Mouse (Mus musculus): Measurements from ENCODE around the gene Fdps. TPM values are rescaled to one million over a fixed set of nuclear protein-coding genes. Genes with fewer than 3 reads are reported as not detected.

The Fdps gene
- polyA plus RNA-seq, 1 experiment, result 81.3 TPM

DNA sequence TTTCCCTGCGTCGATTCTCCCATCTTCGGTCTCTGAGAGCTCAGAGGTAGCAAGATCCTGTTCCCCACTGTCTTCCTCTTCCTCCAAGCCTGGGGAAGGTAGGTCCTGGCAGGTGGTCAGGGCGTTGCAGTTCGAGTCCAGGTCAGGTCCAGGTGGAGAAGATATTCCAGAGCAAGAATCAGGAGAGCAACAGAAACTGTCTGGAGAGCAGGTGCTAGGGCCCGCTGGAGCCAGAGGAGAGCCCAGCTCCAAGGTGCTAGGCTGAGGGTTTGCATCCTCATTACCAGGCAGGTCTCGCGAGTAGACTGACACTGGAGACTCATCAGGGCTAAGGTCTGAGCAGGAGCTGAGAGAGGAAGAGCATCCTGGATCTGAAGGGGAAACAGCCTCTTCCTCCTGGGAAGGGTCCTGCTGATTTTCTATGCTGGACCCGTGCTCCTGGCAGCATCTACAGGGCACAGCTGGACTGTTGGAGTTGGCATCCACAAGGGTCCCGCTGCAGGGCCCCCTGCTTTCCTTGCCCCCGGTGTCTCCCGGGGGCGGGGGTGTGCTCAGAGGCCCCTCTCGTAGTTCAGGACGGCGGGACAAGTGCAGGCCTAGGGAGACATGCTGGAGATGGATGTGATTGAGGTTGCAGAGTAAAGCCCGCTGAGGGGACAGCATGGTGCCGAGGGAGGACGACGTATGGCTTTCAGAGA, 9.8 kb downstream of the Fdps start:
- WGBS, result 45% methylated on average over 20 of the region's 20 CpGs
- 0 out of 2 replicates have a peak overlapping the region, but pooled peaks have one; percentile 2 for H3K4me3 ChIP-seq (ENCODE audit: low read depth, low read length)
- no peak overlapping the region for H3K27ac ChIP-seq (ENCODE audit: insufficient read depth, low read depth, low read length)
- H3K4me1 ChIP-seq (ENCODE audit: control insufficient read depth, insufficient read depth, insufficient read length, low read length), result peaks cover 20% of the 10 kb centered on the region
- TF ChIP-seq POLR2A (IDR thresholded peaks at IDR 0.05; ENCODE audit: low read depth, low read length) (no peak), CTCF (IDR thresholded peaks at IDR 0.05; ENCODE audit: extremely low read depth, insufficient read length, insufficient replicate concordance, low read depth, low read length) (no peak)
- H3K36me3 ChIP-seq (ENCODE audit: control insufficient read depth, insufficient read depth, low read length), result peaks cover 12% of the 10 kb centered on the region
- peaks cover 12% of the 10 kb centered on the region for H3K27me3 ChIP-seq (ENCODE audit: control insufficient read depth, insufficient read depth, low read length)

DNA sequence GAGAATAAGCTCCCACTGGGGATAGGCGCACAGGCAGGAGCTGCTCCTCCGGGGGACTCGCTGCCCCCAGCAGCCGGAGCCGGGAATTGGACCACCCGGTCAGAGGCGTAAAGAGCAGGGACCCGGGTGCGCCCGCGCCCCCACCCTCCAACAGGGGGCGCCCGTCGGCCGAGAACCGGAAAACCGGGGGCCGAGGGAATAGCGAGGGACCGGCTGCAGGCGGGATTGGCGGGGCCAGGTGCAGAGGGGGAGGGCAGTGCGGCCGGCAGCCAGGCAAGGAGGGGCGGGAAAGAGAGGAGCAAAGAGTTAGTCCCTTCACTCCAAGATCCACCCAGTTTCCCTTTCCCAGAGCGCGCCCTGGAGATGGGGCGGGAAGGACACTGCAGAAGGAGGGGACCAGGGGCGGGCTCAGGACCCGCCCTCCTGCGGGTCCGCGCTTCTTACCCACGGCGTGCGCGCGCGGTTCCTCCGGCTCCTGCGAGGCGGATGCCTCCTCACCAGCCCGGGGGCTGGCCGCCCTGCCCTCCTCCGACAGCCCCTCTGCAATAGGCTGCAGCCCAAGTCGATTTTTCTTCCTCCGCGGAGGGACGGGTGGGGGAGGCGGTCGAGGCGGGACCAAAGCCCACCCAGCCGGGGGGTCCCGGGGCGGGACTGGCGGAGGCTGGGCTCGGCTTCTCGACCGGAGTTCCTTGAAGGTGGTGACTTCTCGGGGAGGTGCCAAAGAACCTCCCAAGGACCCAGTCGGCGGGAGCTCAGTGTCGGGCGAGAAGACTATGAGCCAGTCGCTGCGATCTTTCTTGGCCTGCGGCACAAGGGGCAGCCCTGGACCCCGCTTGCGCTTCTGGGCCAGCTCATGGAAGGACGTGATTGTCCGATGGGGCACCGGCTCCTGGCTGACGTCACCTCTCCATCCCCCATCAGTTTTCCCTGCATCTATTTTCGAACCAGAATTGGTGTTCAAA, 10.8 kb downstream of the Fdps start:
- TF ChIP-seq POLR2A (IDR thresholded peaks at IDR 0.05; ENCODE audit: low read depth, low read length) (no peak), CTCF (IDR thresholded peaks at IDR 0.05; ENCODE audit: extremely low read depth, insufficient read length, insufficient replicate concordance, low read depth, low read length) (peak; percentile 75)
- peak overlapping the region; percentile 80 for H3K4me3 ChIP-seq (ENCODE audit: low read depth, low read length)
- H3K36me3 ChIP-seq (ENCODE audit: control insufficient read depth, insufficient read depth, low read length), result peaks cover 14% of the 10 kb centered on the region; the same call in 1 of the 2 replicates
- peaks cover 12% of the 10 kb centered on the region for H3K27me3 ChIP-seq (ENCODE audit: control insufficient read depth, insufficient read depth, low read length)
- under 1% methylated on average over 74 of the region's 74 CpGs for WGBS
- H3K27ac ChIP-seq (ENCODE audit: insufficient read depth, low read depth, low read length), result no peak overlapping the region; the same call in 1 of the 2 replicates
- H3K4me1 ChIP-seq (ENCODE audit: control insufficient read depth, insufficient read depth, insufficient read length, low read length), result peaks cover 20% of the 10 kb centered on the region

DNA sequence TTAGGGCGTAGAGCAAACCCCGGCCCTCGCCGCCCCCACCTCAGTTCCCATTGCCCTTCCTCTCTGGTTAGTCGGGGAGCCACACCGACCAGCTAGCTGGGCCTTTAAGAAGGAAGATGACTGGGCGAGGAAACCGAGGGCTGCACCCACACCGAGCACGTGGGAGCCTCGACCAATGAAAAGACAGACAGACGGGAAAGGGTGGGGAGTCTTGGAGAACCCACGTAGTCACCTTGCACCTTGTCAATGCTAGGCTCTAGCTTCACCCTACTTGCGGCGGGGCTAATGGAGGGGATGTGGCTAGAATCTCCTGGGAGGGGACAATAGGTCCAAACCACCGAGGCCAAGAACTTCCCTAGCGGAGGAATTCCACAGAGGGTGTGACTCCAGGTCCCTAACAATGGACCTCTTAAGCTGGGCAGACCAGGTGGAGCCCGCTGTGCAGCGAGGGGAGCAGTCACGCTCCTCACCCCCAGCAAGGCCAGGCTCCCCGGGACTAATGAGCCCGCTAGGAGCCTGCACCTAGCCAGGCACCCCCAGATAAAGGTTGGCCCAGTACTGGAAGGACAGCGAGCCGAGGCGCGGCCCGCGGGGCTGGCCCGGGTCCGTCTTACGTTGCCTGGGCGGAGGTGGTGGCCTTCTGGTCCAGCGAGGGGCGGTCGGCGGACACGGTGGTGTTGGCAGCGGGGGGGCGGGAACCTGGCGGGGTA, 11.7 kb downstream of the Fdps start:
- WGBS, result under 1% methylated on average over 40 of the region's 40 CpGs
- H3K36me3 ChIP-seq (ENCODE audit: control insufficient read depth, insufficient read depth, low read length), result peaks cover 12% of the 10 kb centered on the region; the same call in 1 of the 2 replicates
- H3K27ac ChIP-seq (ENCODE audit: insufficient read depth, low read depth, low read length), result peak overlapping the region; percentile 60
- TF ChIP-seq CTCF (IDR thresholded peaks at IDR 0.05; ENCODE audit: extremely low read depth, insufficient read length, insufficient replicate concordance, low read depth, low read length) (no peak), POLR2A (IDR thresholded peaks at IDR 0.05; ENCODE audit: low read depth, low read length) (peak; percentile 87; the same call in 1 of the 2 replicates)
- peaks cover 12% of the 10 kb centered on the region for H3K27me3 ChIP-seq (ENCODE audit: control insufficient read depth, insufficient read depth, low read length)
- peak overlapping the region; percentile 80 for H3K4me3 ChIP-seq (ENCODE audit: low read depth, low read length)
- H3K4me1 ChIP-seq (ENCODE audit: control insufficient read depth, insufficient read depth, insufficient read length, low read length), result peaks cover 20% of the 10 kb centered on the region

DNA sequence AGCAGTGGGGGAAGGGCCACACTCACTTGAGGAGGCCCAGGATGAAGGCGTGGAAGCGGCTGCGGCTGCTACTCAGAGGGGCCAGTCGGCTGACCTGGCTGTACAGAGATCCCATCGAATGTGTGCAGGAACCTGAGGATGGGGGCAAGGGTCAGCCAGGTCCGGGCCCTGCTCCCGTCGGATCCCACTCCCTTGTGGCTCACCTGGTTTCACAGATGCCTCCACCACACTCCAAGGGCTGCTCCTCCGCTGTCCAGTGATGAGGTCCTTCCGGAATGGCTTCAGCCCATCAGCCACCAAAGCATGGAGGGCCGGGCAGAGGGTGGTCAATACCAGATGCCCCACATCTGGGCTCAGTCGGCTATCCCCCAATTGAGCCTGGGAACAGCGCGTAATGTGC, 12.8 kb downstream of the Fdps start:
- peaks cover 20% of the 10 kb centered on the region for H3K4me1 ChIP-seq (ENCODE audit: control insufficient read depth, insufficient read depth, insufficient read length, low read length)
- peaks cover 13% of the 10 kb centered on the region; the same call in 1 of the 2 replicates for H3K36me3 ChIP-seq (ENCODE audit: control insufficient read depth, insufficient read depth, low read length)
- no peak overlapping the region for H3K27ac ChIP-seq (ENCODE audit: insufficient read depth, low read depth, low read length)
- peaks cover 12% of the 10 kb centered on the region for H3K27me3 ChIP-seq (ENCODE audit: control insufficient read depth, insufficient read depth, low read length)
- peak overlapping the region; percentile 80 for H3K4me3 ChIP-seq (ENCODE audit: low read depth, low read length)
- TF ChIP-seq POLR2A (IDR thresholded peaks at IDR 0.05; ENCODE audit: low read depth, low read length) (no peak), CTCF (IDR thresholded peaks at IDR 0.05; ENCODE audit: extremely low read depth, insufficient read length, insufficient replicate concordance, low read depth, low read length) (no peak)
- 45% methylated on average over 14 of the region's 14 CpGs for WGBS

DNA sequence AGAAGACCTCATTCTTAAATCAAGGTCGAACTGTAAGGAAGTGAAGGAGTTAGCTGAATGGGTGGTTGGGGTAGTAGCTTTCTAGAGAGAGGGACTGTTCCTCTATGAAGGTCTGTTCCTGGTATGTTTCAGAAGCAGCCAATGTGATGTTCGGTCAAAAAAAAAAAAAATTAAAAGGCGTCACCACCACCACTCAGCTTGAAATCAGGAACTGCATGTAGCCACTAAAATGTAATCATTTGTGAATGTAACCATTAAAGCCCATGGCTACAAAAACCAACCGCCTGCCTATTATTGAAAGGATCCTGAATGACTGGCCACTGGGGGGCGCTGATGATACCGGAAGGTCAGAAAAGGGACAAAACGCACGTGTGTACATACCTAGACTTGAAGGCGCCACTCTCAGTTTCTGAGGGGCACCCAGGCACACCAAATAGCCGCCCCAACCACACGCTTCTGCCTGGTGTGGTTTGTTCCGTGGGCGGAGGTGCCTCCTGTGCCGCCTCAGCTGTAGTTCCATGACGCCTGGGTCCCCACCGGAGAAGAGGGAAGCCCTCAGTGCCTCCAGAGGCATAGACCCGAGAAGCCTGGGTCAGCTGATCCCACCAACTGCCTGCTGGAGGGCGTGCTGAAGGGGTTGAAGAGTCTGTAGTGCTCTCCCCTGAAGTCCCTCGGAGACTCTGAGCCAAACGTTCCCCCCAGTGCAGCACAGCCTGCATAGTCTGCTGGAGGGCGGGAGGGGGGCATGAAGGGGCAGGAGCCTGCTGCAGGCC, 14.2 kb downstream of the Fdps start:
- 29% methylated on average over 21 of the region's 21 CpGs for whole genome bisulfite sequencing
- Histone ChIP-seq H3K27me3 (ENCODE audit: control insufficient read depth, insufficient read depth, low read length) (peaks cover 12% of the 10 kb centered on the region), H3K36me3 (ENCODE audit: control insufficient read depth, insufficient read depth, low read length) (peaks cover 13% of the 10 kb centered on the region; the same call in 1 of the 2 replicates), H3K4me3 (ENCODE audit: low read depth, low read length) (peak overlapping the region; percentile 4; the same call in 1 of the 2 replicates), H3K27ac (ENCODE audit: insufficient read depth, low read depth, low read length) (no peak overlapping the region), H3K4me1 (ENCODE audit: control insufficient read depth, insufficient read depth, insufficient read length, low read length) (peaks cover 18% of the 10 kb centered on the region)
- TF ChIP-seq POLR2A (IDR thresholded peaks at IDR 0.05; ENCODE audit: low read depth, low read length) (no peak), CTCF (IDR thresholded peaks at IDR 0.05; ENCODE audit: extremely low read depth, insufficient read length, insufficient replicate concordance, low read depth, low read length) (peak; percentile 69; the same call in 1 of the 2 replicates)

DNA sequence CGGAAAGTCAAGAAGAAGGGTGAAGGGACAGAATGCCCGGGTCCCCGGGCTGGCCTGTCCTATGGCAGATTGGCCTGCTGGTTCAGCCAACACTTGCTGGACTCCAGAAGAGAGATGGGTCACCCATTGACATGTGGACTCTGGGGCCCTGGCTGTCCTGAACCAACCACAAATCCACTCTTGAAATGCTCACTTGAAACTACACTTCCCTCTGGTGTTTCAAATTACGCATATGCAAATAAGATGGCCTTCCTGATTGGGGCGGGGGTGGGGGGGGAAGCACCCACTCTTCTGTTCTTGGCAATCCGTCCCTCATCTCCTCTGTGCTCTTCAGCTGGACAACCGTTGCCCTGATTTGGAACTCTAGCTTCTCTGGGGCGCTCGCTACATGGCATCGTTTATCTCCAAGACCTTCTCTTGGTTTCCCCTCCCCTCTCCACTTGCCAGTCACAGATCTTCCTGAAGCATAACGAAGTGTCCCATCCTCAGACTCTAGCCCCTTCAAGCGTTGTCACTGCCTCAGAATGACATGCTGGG, 17.0 kb downstream of the Fdps start:
- Histone ChIP-seq H3K27me3 (ENCODE audit: control insufficient read depth, insufficient read depth, low read length) (no peaks in the 10 kb centered on the region), H3K36me3 (ENCODE audit: control insufficient read depth, insufficient read depth, low read length) (peaks cover 21% of the 10 kb centered on the region; the same call in 1 of the 2 replicates), H3K4me3 (ENCODE audit: low read depth, low read length) (no peak overlapping the region), H3K27ac (ENCODE audit: insufficient read depth, low read depth, low read length) (no peak overlapping the region), H3K4me1 (ENCODE audit: control insufficient read depth, insufficient read depth, insufficient read length, low read length) (peaks cover 18% of the 10 kb centered on the region)
- WGBS, result 84% methylated on average over 12 of the region's 12 CpGs
- no peak for TF ChIP-seq CTCF (IDR thresholded peaks at IDR 0.05; ENCODE audit: extremely low read depth, insufficient read length, insufficient replicate concordance, low read depth, low read length)
- TF ChIP-seq POLR2A (IDR thresholded peaks at IDR 0.05; ENCODE audit: low read depth, low read length), result no peak

Data from small intestine, adult 2 months (tissue).